In genomic region chr7:139806175-139806601, GRCm38 (mm10) we compare ENCODE assay signal across 15 mouse cellular contexts. TPM values are rescaled to one million over a fixed set of nuclear protein-coding genes. Genes with fewer than 3 reads are reported as not detected.
DNase-seq lines count a peak whose midpoint lies in the region; ATAC-seq and TF ChIP-seq lines count a peak whose summit lies in the region.
"Had no signal": no experiment of that assay in that cellular context is flagged by ENCODE, and none has a peak within 500 bp of the region (broad histone marks: within the 10 kb centered on the region; RNA-seq: fewer than 3 reads in every experiment).

No protein-coding gene starts in this region.

- no peak overlapping the region for H3K27ac ChIP-seq in limb, embryonic 14.5 days (replicated peaks; ENCODE audit: low read depth, low read length)
- H3K27ac ChIP-seq in limb, embryonic 10.5 days, result no peak overlapping the region
- peak overlapping the region; percentile 24; the same call in 1 of the 2 replicates for H3K27ac ChIP-seq in forebrain, embryonic 14.5 days (ENCODE audit: low read depth, low read length)
- 0 out of 2 replicates have a peak overlapping the region, but pooled peaks have one; percentile 33 for H3K27ac ChIP-seq in hindbrain, embryonic 14.5 days
- no peak overlapping the region for H3K27ac ChIP-seq in neural tube, embryonic 14.5 days (ENCODE audit: low read depth, low read length)
- H3K27ac ChIP-seq: kidney, postnatal 0 days; limb, embryonic 13.5 days had no signal

- no peak overlapping the region for H3K4me2 ChIP-seq in limb, embryonic 14.5 days (replicated peaks; ENCODE audit: low read depth, low read length, severe bottlenecking)
- no peak overlapping the region for H3K4me2 ChIP-seq in forebrain, embryonic 14.5 days (ENCODE audit: low read length)
- H3K4me2 ChIP-seq in hindbrain, embryonic 14.5 days (replicated peaks), result no peak overlapping the region
- no peak overlapping the region for H3K4me2 ChIP-seq in neural tube, embryonic 14.5 days (ENCODE audit: low read depth, low read length)
- H3K4me2 ChIP-seq: limb, embryonic 13.5 days had no signal

- H3K9me3 ChIP-seq in limb, embryonic 14.5 days (ENCODE audit: control insufficient read depth, low read length), result no peaks in the 10 kb centered on the region
- H3K9me3 ChIP-seq in limb, embryonic 10.5 days (replicated peaks), result no peaks in the 10 kb centered on the region
- no peaks in the 10 kb centered on the region for H3K9me3 ChIP-seq in forebrain, embryonic 14.5 days (replicated peaks; ENCODE audit: control insufficient read depth, low read length)
- no peaks in the 10 kb centered on the region for H3K9me3 ChIP-seq in hindbrain, embryonic 14.5 days (ENCODE audit: control insufficient read depth, low read length)
- no peaks in the 10 kb centered on the region for H3K9me3 ChIP-seq in neural tube, embryonic 14.5 days (ENCODE audit: control insufficient read depth, low read length)
- H3K9me3 ChIP-seq: limb, embryonic 13.5 days had no signal

- no peak for TF ChIP-seq POLR2A in limb, embryonic 14.5 days (IDR thresholded peaks at IDR 0.05; ENCODE audit: borderline replicate concordance, extremely low read depth, insufficient read depth, insufficient read length)

- H3K36me3 ChIP-seq in limb, embryonic 14.5 days (ENCODE audit: control insufficient read depth, insufficient read depth, low read length), result no peaks in the 10 kb centered on the region
- H3K36me3 ChIP-seq in limb, embryonic 10.5 days, result no peaks in the 10 kb centered on the region
- H3K36me3 ChIP-seq in forebrain, embryonic 14.5 days (ENCODE audit: control insufficient read depth, insufficient read depth, low read length), result no peaks in the 10 kb centered on the region
- no peaks in the 10 kb centered on the region for H3K36me3 ChIP-seq in hindbrain, embryonic 14.5 days (replicated peaks; ENCODE audit: control insufficient read depth, insufficient read depth)
- no peaks in the 10 kb centered on the region for H3K36me3 ChIP-seq in neural tube, embryonic 14.5 days (ENCODE audit: control insufficient read depth, insufficient read depth, low read length)
- H3K36me3 ChIP-seq: limb, embryonic 13.5 days had no signal

- no peak overlapping the region for H3K4me3 ChIP-seq in limb, embryonic 14.5 days (replicated peaks; ENCODE audit: low read length)
- no peak overlapping the region for H3K4me3 ChIP-seq in limb, embryonic 10.5 days
- no peak overlapping the region for H3K4me3 ChIP-seq in forebrain, embryonic 14.5 days (ENCODE audit: low read depth, low read length)
- H3K4me3 ChIP-seq in hindbrain, embryonic 14.5 days (replicated peaks; ENCODE audit: low read length), result no peak overlapping the region
- no peak overlapping the region for H3K4me3 ChIP-seq in neural tube, embryonic 14.5 days (ENCODE audit: low read depth, low read length)
- H3K4me3 ChIP-seq: limb, embryonic 13.5 days had no signal

- no peaks in the 10 kb centered on the region for H3K27me3 ChIP-seq in limb, embryonic 14.5 days (ENCODE audit: control insufficient read depth, insufficient read depth, low read length)
- H3K27me3 ChIP-seq in limb, embryonic 10.5 days (ENCODE audit: low read depth, poor library complexity, severe bottlenecking), result no peaks in the 10 kb centered on the region
- no peaks in the 10 kb centered on the region for H3K27me3 ChIP-seq in forebrain, embryonic 14.5 days (replicated peaks; ENCODE audit: control insufficient read depth, insufficient read depth, low read length)
- no peaks in the 10 kb centered on the region for H3K27me3 ChIP-seq in hindbrain, embryonic 14.5 days (ENCODE audit: control insufficient read depth, insufficient read depth, low read length)
- H3K27me3 ChIP-seq in neural tube, embryonic 14.5 days (ENCODE audit: control insufficient read depth, insufficient read depth, low read length), result no peaks in the 10 kb centered on the region
- H3K27me3 ChIP-seq: limb, embryonic 13.5 days had no signal

- 54% methylated on average over 8 of the region's 8 CpGs for WGBS in limb, embryonic 14.5 days
- WGBS in limb, embryonic 10.5 days, result 68% methylated on average over 8 of the region's 8 CpGs
- WGBS in forebrain, embryonic 14.5 days, result 44% methylated on average over 8 of the region's 8 CpGs
- WGBS in hindbrain, embryonic 14.5 days, result 14% methylated on average over 8 of the region's 8 CpGs
- 25% methylated on average over 8 of the region's 8 CpGs for WGBS in neural tube, embryonic 14.5 days

- no peaks in the 10 kb centered on the region for H3K4me1 ChIP-seq in limb, embryonic 14.5 days (ENCODE audit: control insufficient read depth, insufficient read depth, low read length)
- no peaks in the 10 kb centered on the region for H3K4me1 ChIP-seq in limb, embryonic 10.5 days
- H3K4me1 ChIP-seq in forebrain, embryonic 14.5 days (ENCODE audit: control insufficient read depth, insufficient read depth, low read length), result 0 out of 2 replicates have a peak, but pooled peaks cover 4% of the 10 kb centered on the region
- peaks cover 11% of the 10 kb centered on the region; the same call in 1 of the 2 replicates for H3K4me1 ChIP-seq in hindbrain, embryonic 14.5 days (replicated peaks; ENCODE audit: control insufficient read depth, insufficient read depth, low read length)
- 0 out of 2 replicates have a peak, but pooled peaks cover 2% of the 10 kb centered on the region for H3K4me1 ChIP-seq in neural tube, embryonic 14.5 days (ENCODE audit: control insufficient read depth, insufficient read depth, low read length)
- H3K4me1 ChIP-seq: limb, embryonic 13.5 days had no signal

- no peak for ATAC-seq in limb, embryonic 14.5 days (ENCODE audit: low FRiP score, low read depth)
- ATAC-seq in forebrain, embryonic 14.5 days, result peak; percentile 60; the same call in 1 of the 2 replicates
- peak; percentile 57; the same call in 1 of the 2 replicates for ATAC-seq in hindbrain, embryonic 14.5 days (ENCODE audit: low FRiP score)
- ATAC-seq in neural tube, embryonic 14.5 days (ENCODE audit: low read depth), result peak; percentile 38; the same call in 1 of the 2 replicates
- ATAC-seq in erythroblast, adult 5-6 weeks (replicated peaks; ENCODE audit: low FRiP score, poor library complexity, severe bottlenecking), result no peak
- ATAC-seq: lung, postnatal 0 days had no signal

- DNase-seq in limb, embryonic 14.5 days (ENCODE audit: low spot score), result peak; percentile 20
- no peak for DNase-seq in limb, embryonic 10.5 days (ENCODE audit: low spot score)
- DNase-seq in forebrain, embryonic 14.5 days (ENCODE audit: low spot score), result peak; percentile 66
- DNase-seq in hindbrain, embryonic 14.5 days (ENCODE audit: low spot score), result peak; percentile 51
- DNase-seq in testis, postnatal 14 days (ENCODE audit: low spot score), result no peak
- DNase-seq in T-cell, adult 2 months (ENCODE audit: low spot score), result no peak
- DNase-seq: heart, adult 11 months; heart, postnatal 4 days; retina, postnatal 1 day had no signal

- H3K9ac ChIP-seq in limb, embryonic 14.5 days (ENCODE audit: low read depth, low read length, severe bottlenecking), result no peak overlapping the region
- H3K9ac ChIP-seq in forebrain, embryonic 14.5 days (ENCODE audit: low read length), result no peak overlapping the region
- H3K9ac ChIP-seq in hindbrain, embryonic 14.5 days, result no peak overlapping the region
- H3K9ac ChIP-seq in neural tube, embryonic 14.5 days (replicated peaks; ENCODE audit: low read depth, low read length), result no peak overlapping the region
- H3K9ac ChIP-seq: limb, embryonic 13.5 days had no signal

RNA-seq across cellular contexts. Expression of gene Adgra1, which starts 27.8 kb away (rescaled TPM):
- 0.16 and 0.19 TPM in 2 replicates for polyA plus RNA-seq in limb, embryonic 14.5 days (2012; rRNA removed)
- 0.40 and 0.57 TPM in 2 replicates for polyA plus RNA-seq in limb, embryonic 14.5 days (2014; fragmentation: Nextera tagmentation; extraction: Ambion mirVana)
- not detected in 2 replicates for polyA plus RNA-seq in limb, embryonic 10.5 days (2016; fragmentation: Nextera tagmentation; extraction: Ambion mirVana)
- 7.4 and 8.1 TPM in 2 replicates for polyA plus RNA-seq in forebrain, embryonic 14.5 days (2014; fragmentation: Nextera tagmentation; extraction: Ambion mirVana)
- polyA plus RNA-seq in hindbrain, embryonic 14.5 days (2014; fragmentation: Nextera tagmentation; extraction: Ambion mirVana), result 18.6 and 20.3 TPM in 2 replicates
- polyA plus RNA-seq in neural tube, embryonic 14.5 days (2014; fragmentation: Nextera tagmentation; extraction: Ambion mirVana), result 25.0 and 26.4 TPM in 2 replicates
- total RNA-seq in erythroblast, adult 5-6 weeks (2015; ENCODE audit: low replicate concordance), result not detected in 2 replicates
- total RNA-seq in erythroblast, adult 5-6 weeks (2017; ENCODE audit: low replicate concordance), result not detected in 2 replicates
- total RNA-seq: common myeloid progenitor, adult 5-6 weeks had no signal

Comparison
In these comparisons a context has a peak if more than half of its experiments do, and no peak if none do; other contexts are left out.
1. DNase-seq: peak in limb, embryonic 14.5 days (single experiment), forebrain, embryonic 14.5 days (single experiment) and hindbrain, embryonic 14.5 days (single experiment); none in limb, embryonic 10.5 days (single experiment), testis, postnatal 14 days (single experiment) and T-cell, adult 2 months (single experiment).
2. ATAC-seq: peak in forebrain, embryonic 14.5 days (single experiment), hindbrain, embryonic 14.5 days (single experiment) and neural tube, embryonic 14.5 days (single experiment); none in limb, embryonic 14.5 days (single experiment) and erythroblast, adult 5-6 weeks (single experiment).
3. H3K27ac ChIP-seq: peak in forebrain, embryonic 14.5 days (single experiment) and hindbrain, embryonic 14.5 days (single experiment); none in limb, embryonic 14.5 days (single experiment), limb, embryonic 10.5 days (single experiment) and neural tube, embryonic 14.5 days (single experiment).